Mouse (Mus musculus): Measurements from ENCODE around the gene Evx2.
A peak's percentile ranks its signal among the peaks of the same experiment; 100 is the strongest.

Gene Evx2

GRCm38 (mm10) chr2:74667191-74667841 lies 8.0 kb upstream of the Evx2 start:
- no peak for DNase-seq (ENCODE audit: low spot score in 2 of 2)

DNA sequence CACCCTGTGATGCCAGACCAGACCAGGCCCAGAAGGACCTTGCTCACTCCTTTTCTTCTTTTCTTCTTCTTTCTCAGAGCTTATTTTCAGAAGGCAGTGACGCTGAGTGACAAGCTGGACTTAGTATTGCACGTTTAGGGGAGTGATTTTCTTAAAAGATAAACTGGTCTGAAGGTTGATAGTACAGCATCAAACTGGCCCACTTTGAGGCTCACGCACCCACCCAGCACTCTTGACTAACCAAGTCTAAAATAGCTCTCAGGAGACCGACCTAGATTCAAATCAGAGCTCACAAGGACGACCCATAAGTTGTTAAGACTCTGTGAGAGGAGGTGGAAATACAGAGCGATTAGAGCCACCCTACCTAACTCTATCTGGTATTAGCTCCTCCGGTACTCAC lies 7.1 kb upstream of the Evx2 start:
- no peak for DNase-seq (ENCODE audit: low spot score in 2 of 2)

DNA sequence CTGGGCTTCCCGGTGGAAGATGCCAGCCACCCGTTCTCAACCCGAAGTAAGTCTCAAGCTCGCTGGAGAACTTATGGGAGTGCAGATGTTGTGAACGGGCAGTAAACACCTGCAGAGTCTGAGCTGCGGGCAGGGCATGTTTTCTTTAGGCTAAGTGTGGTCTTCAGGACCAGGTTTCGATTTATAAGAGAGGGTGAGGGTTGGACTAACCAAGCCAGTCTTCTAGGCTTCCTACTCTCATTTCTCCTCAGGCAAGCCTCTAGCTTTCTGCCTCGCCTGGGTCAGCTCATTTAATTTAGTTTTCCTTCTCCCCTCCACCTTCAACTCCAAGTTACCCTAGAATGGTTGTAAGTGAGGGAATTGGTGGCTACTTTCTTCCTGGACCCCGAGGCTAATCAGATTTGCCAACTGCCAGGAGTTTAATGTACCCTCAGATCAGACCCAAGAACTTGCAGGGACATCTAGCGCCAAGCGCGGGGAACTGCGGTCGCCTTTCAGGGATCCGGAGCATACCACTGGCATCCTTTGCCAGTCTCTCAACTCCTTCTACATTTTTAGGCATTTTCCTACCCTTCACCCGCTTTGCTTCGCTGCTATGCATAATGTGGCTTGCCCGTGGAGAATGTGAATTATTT lies 4.1 kb upstream of the Evx2 start:
- DNase-seq (ENCODE audit: low spot score in 2 of 2): no peak

DNA sequence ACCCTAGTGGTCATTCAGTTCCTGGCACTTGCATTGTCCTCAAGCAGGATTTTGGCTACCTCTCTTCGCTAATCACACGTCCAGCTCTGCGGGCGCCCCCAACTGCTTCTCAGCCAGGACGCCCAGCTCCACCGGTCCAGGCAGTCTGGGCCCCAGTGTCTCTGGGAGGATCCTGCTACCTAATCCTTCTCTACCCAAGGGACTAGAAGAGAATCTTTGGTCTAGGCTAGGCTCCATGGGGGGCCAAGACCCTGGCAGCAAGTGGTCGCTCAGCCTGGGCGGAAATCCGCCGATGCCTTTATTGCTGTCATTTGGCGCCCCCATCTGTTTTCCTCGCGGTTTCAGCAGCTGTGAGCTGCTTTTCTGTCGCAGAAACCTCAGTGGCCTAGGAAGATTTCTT lies 2.3 kb upstream of the Evx2 start:
- no peak for DNase-seq (ENCODE audit: low spot score in 2 of 2)

DNA sequence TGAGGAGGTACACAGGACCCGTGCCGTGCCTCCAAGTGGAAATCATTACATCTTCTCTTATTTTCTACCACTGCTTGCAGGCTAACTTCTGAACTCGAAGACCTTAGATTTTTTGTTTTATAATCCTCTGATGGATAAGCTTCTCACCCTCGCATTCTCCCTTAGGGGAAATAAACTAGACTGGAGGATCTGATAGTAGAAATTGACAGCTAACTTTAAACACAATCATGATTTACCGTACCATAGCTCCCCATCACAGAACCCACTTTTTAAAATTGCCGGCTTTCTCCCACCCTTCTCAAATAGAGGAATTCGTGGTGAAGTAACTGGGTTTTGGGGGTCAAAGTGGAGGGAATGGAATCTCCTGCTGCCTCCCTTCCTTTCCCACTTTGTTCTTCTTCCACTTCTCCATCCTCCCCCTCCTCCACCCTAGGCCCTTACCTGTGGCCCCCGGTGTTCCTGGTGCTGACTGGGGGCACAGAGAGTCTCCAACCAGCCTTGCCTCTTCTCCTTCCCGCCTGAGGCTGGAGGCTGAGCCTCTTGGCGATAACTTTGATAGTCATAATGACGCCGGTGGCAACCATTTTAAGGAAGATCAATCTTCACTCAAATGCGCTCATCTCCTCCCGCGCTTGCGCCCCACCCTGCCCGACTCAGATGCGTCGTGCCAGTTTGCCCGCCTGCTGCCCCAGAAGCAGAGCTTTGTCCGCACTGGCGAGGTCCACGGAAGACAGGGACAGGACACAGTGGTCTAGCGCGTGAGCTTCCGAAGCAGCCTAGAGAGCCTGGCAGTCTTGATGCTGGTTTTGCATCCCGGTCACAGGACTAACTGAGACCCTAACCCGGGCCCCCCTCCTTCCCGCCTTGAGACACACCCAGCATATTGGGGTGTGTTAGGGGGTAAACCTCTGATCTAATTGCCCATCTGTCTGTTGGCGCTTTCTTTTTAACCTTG lies 1.3 kb upstream of the Evx2 start:
- DNase-seq (ENCODE audit: low spot score in 2 of 2): no peak

GRCm38 (mm10) chr2:74658667-74659371 lies 538 bp downstream of the Evx2 start:
- no peak for DNase-seq (ENCODE audit: low spot score in 2 of 2)

DNA sequence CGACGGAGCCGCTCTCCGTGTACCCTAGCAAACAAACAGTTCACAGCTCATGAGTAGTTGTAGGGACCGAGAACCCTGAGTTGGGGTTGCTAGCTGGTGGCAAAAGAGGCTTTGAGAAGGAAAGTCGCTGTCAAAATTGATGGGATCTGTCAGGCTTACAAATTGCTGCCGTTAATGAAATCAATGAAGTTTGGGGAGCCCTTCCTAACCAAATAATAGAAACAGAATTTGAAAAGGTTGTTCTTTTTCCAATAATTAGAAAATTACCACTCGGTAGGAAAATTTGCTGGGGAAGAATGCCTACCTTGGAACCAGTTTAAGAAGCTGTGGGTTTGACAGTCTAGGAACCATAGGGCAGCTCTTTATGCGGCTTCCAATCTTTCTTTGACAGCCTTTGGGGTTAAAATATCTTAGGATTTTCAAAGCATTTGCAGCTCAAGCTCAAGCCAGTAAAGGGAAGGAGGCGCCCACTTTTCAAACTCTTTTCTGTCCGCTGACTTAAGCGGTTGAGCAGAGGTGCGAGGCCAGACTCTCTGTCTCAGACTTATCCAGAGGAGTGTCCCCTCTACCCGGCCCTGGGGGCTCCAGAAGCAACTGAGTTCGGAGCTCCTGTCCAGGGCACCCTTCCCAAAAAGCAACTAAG lies 1.2 kb downstream of the Evx2 start:
- DNase-seq (ENCODE audit: low spot score in 2 of 2): no peak

GRCm38 (mm10) chr2:74657251-74658023 lies 1.9 kb downstream of the Evx2 start:
- no peak for DNase-seq (ENCODE audit: low spot score in 2 of 2)

DNA sequence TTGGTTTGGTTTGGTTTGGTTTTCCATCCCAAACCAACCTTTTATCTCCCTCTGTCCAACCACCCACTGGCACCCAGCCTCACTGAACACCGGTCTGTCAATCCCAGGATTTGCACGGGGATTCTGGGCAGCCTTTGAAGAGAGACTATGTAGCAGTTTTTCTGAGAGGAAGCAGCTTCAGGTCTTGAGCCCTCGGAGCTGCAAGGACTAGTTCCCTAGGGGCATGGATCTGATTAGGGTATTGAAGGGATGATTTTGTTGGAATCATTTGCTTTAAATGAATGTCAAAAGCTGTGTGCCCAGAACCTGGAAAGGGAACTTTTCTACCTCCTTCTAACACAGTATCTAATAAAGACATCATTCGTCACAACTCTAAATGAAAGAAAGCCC lies 2.7 kb downstream of the Evx2 start:
- no peak for DNase-seq (ENCODE audit: low spot score in 2 of 2)

DNA sequence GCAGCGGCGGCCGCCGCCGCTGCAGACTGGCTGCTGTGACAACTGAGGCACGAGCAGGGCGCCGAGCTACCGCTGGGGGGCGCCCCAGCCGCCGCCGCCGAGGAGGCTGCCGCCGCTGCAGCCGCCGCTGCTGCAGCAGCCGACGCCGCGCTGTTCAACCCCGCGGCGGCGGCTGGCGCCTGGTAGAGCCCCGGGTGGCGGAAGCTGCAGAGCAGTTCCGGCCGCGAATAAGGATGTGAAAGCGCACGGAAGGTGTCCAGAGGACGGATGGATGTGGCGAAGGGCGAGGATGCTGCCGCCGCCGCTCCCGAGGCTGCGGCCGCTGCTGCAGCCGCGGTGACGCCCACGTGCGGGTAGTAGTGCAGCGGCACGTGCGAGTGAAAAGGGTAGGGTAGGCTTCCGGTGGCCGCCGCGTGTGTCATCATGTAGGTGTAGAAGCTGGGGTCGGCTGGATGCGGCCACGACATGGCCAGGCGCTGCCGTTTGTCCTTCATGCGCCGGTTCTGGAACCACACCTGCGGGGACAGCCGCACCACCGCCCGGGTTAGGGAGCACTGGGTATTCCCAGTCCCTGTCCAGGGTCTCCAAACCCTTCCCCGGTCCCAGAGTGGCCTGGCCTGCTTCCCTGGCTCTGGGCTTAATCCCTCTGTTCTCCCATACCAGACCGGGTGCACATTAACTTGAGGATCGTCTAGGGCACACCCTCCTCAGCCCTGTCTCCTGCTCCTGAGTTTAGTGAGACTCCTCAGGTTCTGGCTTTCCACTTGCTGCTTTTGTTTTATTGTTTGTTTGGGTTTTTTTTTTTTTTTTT lies 3.3 kb downstream of the Evx2 start:
- no peak for DNase-seq (ENCODE audit: low spot score in 2 of 2)

DNA sequence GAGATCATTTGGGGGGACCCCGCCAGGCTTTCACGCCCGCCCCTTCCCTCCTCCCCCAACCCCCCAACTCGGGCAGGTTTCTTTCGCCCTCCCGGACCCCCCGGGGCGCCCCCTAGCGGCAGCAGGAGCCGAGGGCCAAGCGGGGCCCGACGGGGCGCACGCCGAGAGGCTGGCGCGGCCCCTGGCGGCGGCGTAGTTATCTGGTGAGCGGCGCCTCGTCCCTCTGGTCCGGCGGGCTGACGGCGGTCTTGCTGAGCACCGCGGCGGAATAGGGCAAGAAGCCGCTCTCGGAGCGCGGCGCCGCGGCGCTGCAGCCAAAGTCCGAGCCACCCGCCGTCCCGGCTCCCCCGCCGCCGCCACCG lies 4.0 kb downstream of the Evx2 start:
- peak in 1 of 2 experiments; percentile 37 for DNase-seq (ENCODE audit: low spot score in 2 of 2)

DNA sequence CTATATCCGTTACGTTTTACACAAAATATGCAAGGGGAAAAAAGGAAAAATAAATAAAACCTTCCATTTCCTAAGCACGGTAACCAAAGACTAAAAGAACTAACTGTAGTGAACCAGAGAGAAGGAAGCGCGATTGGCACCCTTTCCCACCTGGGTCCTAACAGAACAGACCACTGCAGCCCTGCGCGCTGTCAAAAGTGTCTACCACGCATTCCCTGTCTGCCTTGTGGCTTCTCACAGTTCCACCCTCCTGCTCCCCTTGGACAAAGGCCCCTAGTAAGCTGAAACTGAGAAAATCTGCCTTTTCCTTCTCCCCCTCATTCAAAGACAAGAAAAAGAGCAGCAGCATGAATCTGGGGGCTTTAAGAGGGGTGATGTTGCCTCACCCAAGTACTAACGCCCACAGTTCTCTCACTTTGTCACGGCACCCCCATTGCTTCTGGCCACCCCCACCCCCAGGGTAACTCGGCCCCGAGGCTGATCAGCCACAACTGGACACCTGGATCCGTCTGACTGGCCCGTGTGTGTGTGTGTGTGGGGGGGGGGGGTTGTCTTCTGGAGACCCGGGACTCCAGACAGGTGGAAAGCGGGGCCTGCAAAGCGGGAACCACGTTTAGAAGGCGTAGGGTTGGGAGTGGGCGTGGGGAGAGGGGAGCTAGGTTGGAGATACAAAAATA lies 4.5 kb downstream of the Evx2 start:
- no peak for DNase-seq (ENCODE audit: low spot score in 2 of 2)

DNA sequence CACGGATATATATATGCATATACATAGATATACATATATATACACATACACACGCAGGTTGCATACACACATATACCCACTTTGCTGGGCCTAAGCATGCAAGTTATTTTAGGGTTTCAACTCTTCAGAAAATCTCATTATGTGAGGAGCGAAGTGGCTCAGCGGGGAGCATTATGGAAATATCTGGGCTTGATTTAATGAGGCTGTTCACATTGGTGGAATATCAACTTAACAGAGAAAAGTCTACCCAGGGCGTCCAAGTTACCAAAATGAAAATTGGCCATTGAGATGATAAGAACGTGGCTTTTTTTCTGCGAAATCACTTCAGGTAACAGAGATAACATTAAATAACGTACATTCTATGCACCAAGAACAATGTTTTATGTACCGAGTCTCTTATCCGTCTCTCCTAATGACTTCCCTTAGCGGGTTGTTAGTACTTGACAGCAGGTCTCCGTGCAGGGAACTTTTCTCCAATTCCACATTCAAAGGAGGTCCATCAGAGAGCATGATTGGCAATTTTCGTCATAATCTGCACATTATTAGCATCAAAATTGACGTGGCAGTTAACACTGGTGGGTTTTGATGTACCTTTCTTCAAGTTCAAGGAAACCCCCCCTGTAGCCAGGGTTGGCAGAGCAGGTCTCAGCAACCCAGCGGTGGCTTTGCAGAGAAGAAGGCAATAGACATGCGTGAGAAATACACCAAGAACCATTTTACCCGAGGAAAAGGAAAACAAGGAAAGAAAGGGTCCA lies 5.4 kb downstream of the Evx2 start:
- no peak for DNase-seq (ENCODE audit: low spot score in 2 of 2)

DNA sequence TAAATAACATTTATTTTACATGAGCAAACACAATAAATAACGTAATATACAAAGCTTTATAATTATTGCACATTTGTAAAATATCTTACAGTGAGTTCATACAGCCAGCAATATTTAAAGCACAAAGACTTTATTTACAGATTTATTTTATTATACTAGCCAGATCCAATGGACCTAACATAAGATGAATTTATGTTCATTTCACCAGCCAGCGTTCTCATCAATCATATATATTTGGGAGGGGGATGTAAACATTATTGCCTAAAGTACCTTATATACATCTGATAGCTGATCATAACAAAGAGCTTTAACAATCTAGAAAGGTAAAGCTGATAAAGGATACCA lies 6.4 kb downstream of the Evx2 start:
- no peak for DNase-seq (ENCODE audit: low spot score in 2 of 2)

DNA sequence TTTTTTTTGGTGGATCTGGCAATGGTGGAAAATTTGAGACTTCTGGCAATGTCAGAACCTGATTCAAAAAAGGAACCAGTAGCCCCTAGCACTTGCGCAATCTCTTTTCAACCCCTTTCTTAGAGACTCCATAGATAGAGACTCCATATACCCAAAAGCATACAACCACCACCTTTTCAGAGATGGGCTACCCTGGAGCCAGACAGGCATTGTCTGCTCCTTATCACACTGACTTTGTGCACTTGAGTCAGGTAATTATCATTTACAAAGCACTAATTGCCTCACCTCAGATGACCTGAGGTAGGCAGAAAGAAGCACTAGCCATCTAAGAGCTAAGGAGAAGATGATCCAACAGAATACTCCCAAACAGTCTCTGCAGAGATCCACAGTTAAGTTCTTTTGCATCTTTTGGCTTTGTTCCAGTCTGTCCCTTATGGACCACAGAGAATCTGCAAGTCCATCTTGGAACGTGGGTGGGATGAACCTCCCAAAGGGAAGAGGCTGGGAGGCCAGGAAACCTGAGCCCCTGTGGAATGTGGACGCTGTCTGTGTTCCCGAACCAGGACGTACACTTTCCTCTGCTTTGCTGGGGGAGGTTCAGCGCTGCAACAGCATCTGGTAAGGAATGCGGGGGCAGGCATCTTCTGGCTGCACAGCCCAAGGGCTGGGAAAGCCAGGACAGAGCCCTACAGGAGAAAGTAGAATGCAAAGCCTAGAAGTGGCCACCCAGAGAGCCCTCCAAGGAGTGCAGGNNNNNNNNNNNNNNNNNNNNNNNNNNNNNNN lies 12.1 kb downstream of the Evx2 start:
- no peak for DNase-seq (ENCODE audit: low spot score in 2 of 2)

DNA sequence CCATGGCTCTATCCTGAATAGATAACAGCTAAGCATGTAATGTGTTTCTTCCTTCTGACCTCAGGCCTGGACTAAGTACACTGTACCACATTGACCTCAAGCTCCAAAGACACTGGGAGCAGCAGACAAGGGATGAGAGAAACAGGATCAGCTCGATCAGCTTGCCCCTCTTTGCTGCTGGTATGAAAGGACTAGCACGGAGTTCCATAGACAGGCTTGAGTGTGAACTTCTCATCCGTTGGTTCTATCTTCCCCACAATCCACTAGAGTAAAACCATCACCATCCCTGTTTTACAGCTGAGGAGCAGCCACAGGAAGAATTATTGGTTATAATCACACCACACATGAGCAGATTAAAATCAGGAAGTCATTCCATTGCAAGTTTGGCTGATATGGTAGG lies 13.7 kb downstream of the Evx2 start:
- no peak for DNase-seq (ENCODE audit: low spot score in 2 of 2)

- DNase-seq (ENCODE audit: low spot score in 2 of 2): no peak
Measured at GRCm38 (mm10) chr2:74642431-74642830, 16.9 kb downstream of the Evx2 start.

DNA sequence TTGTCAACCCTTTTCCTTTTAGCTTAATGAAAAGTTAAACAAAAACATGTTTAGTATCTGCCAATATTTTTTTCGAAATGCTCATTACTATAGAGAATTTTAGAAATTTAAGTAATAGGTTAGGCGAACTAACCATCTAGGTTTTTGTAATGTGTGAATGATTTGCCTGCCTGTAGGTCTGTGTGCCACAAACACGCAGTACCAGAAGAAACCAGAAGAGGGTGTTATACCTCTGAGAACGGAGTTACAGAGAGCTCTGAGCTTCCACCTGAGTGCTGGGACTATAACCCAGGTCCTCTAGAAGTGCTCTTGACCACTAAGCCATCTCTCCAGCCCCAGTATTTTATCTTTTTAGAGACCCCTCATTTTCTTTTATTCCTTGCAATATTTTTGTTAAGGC lies 23.9 kb downstream of the Evx2 start:
- DNase-seq (ENCODE audit: low spot score in 2 of 2): no peak
